Mouse (Mus musculus) forebrain, embryonic 15.5 days (tissue): ENCODE measurements around the gene Prss22. TPM values are rescaled to one million over a fixed set of nuclear protein-coding genes. Genes with fewer than 3 reads are reported as not detected.

Experiments used
- ATAC-seq: fragments of 200-750 bp; cut with Nextera tagmentation; replicated peaks from 2 replicates; pipeline ENCODE4 v1.8.0; 2017; ENCODE audit warnings: mild to moderate bottlenecking, moderate TSS enrichment, moderate library complexity
- H3K27ac ChIP-seq: fragments of 300-500 bp; sonication (generic); replicated peaks from 2 replicates; pipeline ENCODE4 v1.5.1; 2015; ENCODE audit warnings: mild to moderate bottlenecking, inconsistent platforms
- H3K27me3 ChIP-seq: fragments of 300-500 bp; sonication (generic); 2 replicates; pipeline ENCODE4 v1.6.1; 2015; ENCODE audit warnings: inconsistent platforms
- H3K36me3 ChIP-seq: fragments of 300-500 bp; sonication (generic); 2 replicates; pipeline ENCODE4 v1.6.1; 2015; ENCODE audit warnings: mild to moderate bottlenecking, inconsistent platforms
- H3K4me1 ChIP-seq: fragments of 300-500 bp; sonication (generic); 2 replicates; pipeline ENCODE4 v1.6.1; 2015; ENCODE audit warnings: inconsistent platforms
- H3K4me2 ChIP-seq: fragments of 300-500 bp; sonication (generic); replicated peaks from 2 replicates; pipeline ENCODE4 v1.6.1; 2015; ENCODE audit warnings: mild to moderate bottlenecking, inconsistent platforms
- H3K4me3 ChIP-seq: fragments of 300-500 bp; sonication (generic); 2 replicates; pipeline ENCODE4 v1.5.1; 2015; ENCODE audit warnings: mild to moderate bottlenecking, inconsistent platforms
- H3K9ac ChIP-seq: fragments of 300-500 bp; sonication (generic); replicated peaks from 2 replicates; pipeline ENCODE4 v1.6.1; 2015; ENCODE audit warnings: mild to moderate bottlenecking, inconsistent platforms
- H3K9me3 ChIP-seq: fragments of 300-500 bp; sonication (generic); 2 replicates; pipeline ENCODE4 v1.6.1; 2016; ENCODE audit warnings: inconsistent platforms
- WGBS: fragments of 180-500 bp; shearing (Covaris S2); methylation state at CpG from one replicate; pipeline ENCODE4 v1.1.7; 2015; ENCODE audit warnings: mixed read lengths; 5-methylcytosine and 5-hydroxymethylcytosine counted together
- polyA plus RNA-seq: library from polyadenylated mRNA; unstranded; fragments of >200 nt; fragmentation: Nextera tagmentation; extraction: Ambion mirVana; gene quantifications from 2 replicates; pipeline ENCODE4 v1.2.1, GENCODE M21; 2015

The Prss22 gene
- polyA plus RNA-seq, 1 experiment from 2014 or later, result not detected

- H3K9me3 ChIP-seq, result no peaks in the 10 kb centered on the region
- no peak overlapping the region for H3K27ac ChIP-seq
- no peak overlapping the region for H3K4me2 ChIP-seq
- no peaks in the 10 kb centered on the region for H3K27me3 ChIP-seq
- no peaks in the 10 kb centered on the region for H3K36me3 ChIP-seq
- ATAC-seq, result no peak
- H3K4me1 ChIP-seq, result no peaks in the 10 kb centered on the region
- 91% methylated on average over 5 of the region's 5 CpGs for WGBS
- no peak overlapping the region for H3K4me3 ChIP-seq
- no peak overlapping the region for H3K9ac ChIP-seq
Observed at GRCm38 (mm10) chr17:24014433-24014965, 16.6 kb upstream of the Prss22 start.

- Histone ChIP-seq H3K27ac (no peak overlapping the region), H3K9ac (no peak overlapping the region), H3K4me3 (no peak overlapping the region), H3K4me1 (no peaks in the 10 kb centered on the region), H3K27me3 (no peaks in the 10 kb centered on the region), H3K4me2 (no peak overlapping the region), H3K9me3 (no peaks in the 10 kb centered on the region), H3K36me3 (no peaks in the 10 kb centered on the region)
- ATAC-seq, result no peak
- 68% methylated on average over 2 of the region's 2 CpGs for WGBS
Observed at GRCm38 (mm10) chr17:24012921-24013320, 15.0 kb upstream of the Prss22 start.

GRCm38 (mm10) chr17:24009617-24010016, 11.7 kb upstream of the Prss22 start:
- H3K36me3 ChIP-seq, result no peaks in the 10 kb centered on the region
- no peak overlapping the region for H3K4me3 ChIP-seq
- no peak overlapping the region for H3K4me2 ChIP-seq
- no peaks in the 10 kb centered on the region for H3K27me3 ChIP-seq
- no peak overlapping the region for H3K27ac ChIP-seq
- H3K9me3 ChIP-seq, result no peaks in the 10 kb centered on the region
- H3K9ac ChIP-seq, result no peak overlapping the region
- WGBS, result 55% methylated on average over 5 of the region's 5 CpGs
- no peak for ATAC-seq
- H3K4me1 ChIP-seq, result no peaks in the 10 kb centered on the region

GRCm38 (mm10) chr17:24008105-24008504, 10.2 kb upstream of the Prss22 start:
- no peaks in the 10 kb centered on the region for H3K4me1 ChIP-seq
- no peak for ATAC-seq
- no peak overlapping the region for H3K9ac ChIP-seq
- H3K27me3 ChIP-seq, result no peaks in the 10 kb centered on the region
- H3K4me3 ChIP-seq, result no peak overlapping the region
- no peak overlapping the region for H3K4me2 ChIP-seq
- H3K27ac ChIP-seq, result no peak overlapping the region
- H3K9me3 ChIP-seq, result no peaks in the 10 kb centered on the region
- H3K36me3 ChIP-seq, result no peaks in the 10 kb centered on the region
- 69% methylated on average over 4 of the region's 4 CpGs for WGBS

- Histone ChIP-seq H3K27ac (no peak overlapping the region), H3K36me3 (no peaks in the 10 kb centered on the region), H3K4me3 (no peak overlapping the region), H3K9ac (no peak overlapping the region), H3K9me3 (no peaks in the 10 kb centered on the region), H3K27me3 (no peaks in the 10 kb centered on the region), H3K4me1 (no peaks in the 10 kb centered on the region), H3K4me2 (no peak overlapping the region)
- WGBS, result 70% methylated on average over 1 of the region's 1 CpGs
- ATAC-seq, result no peak
Observed at GRCm38 (mm10) chr17:24007391-24007790, 9.5 kb upstream of the Prss22 start.

- Histone ChIP-seq H3K4me2 (no peak overlapping the region), H3K27me3 (no peaks in the 10 kb centered on the region), H3K4me1 (no peaks in the 10 kb centered on the region), H3K27ac (no peak overlapping the region), H3K36me3 (no peaks in the 10 kb centered on the region), H3K9me3 (no peaks in the 10 kb centered on the region), H3K4me3 (no peak overlapping the region), H3K9ac (no peak overlapping the region)
- 36% methylated on average over 2 of the region's 2 CpGs for WGBS
- ATAC-seq, result no peak
Observed at GRCm38 (mm10) chr17:24006930-24007329, 9.0 kb upstream of the Prss22 start.

- H3K36me3 ChIP-seq, result no peaks in the 10 kb centered on the region
- H3K9me3 ChIP-seq, result no peaks in the 10 kb centered on the region
- H3K9ac ChIP-seq, result no peak overlapping the region
- no peak overlapping the region for H3K4me3 ChIP-seq
- H3K4me2 ChIP-seq, result no peak overlapping the region
- no peak overlapping the region for H3K27ac ChIP-seq
- ATAC-seq, result no peak
- no peaks in the 10 kb centered on the region for H3K4me1 ChIP-seq
- H3K27me3 ChIP-seq, result no peaks in the 10 kb centered on the region
- 95% methylated on average over 3 of the region's 3 CpGs for WGBS
Observed at GRCm38 (mm10) chr17:24005049-24005448, 7.1 kb upstream of the Prss22 start.

- Histone ChIP-seq H3K9ac (no peak overlapping the region), H3K4me2 (no peak overlapping the region), H3K4me3 (no peak overlapping the region), H3K4me1 (no peaks in the 10 kb centered on the region), H3K9me3 (no peaks in the 10 kb centered on the region), H3K27ac (no peak overlapping the region), H3K36me3 (no peaks in the 10 kb centered on the region), H3K27me3 (no peaks in the 10 kb centered on the region)
- WGBS, result 93% methylated on average over 14 of the region's 14 CpGs
- ATAC-seq, result no peak
Observed at GRCm38 (mm10) chr17:24004071-24004665, 6.3 kb upstream of the Prss22 start.

GRCm38 (mm10) chr17:24000404-24000803, 2.5 kb upstream of the Prss22 start:
- Histone ChIP-seq H3K36me3 (no peaks in the 10 kb centered on the region), H3K4me1 (no peaks in the 10 kb centered on the region), H3K9ac (no peak overlapping the region), H3K4me2 (no peak overlapping the region), H3K27me3 (no peaks in the 10 kb centered on the region), H3K9me3 (no peaks in the 10 kb centered on the region), H3K27ac (no peak overlapping the region), H3K4me3 (no peak overlapping the region)
- ATAC-seq, result no peak
- WGBS, result 73% methylated on average over 5 of the region's 5 CpGs

- 82% methylated on average over 6 of the region's 6 CpGs for WGBS
Observed at GRCm38 (mm10) chr17:23998383-23998782, 483 bp upstream of the Prss22 start.

GRCm38 (mm10) chr17:23995421-23995820, 2.5 kb downstream of the Prss22 start:
- Histone ChIP-seq H3K9ac (no peak overlapping the region), H3K4me2 (no peak overlapping the region), H3K36me3 (no peaks in the 10 kb centered on the region), H3K4me3 (no peak overlapping the region), H3K27me3 (no peaks in the 10 kb centered on the region), H3K27ac (no peak overlapping the region), H3K4me1 (peaks cover 9% of the 10 kb centered on the region; the same call in 1 of the 2 replicates), H3K9me3 (no peaks in the 10 kb centered on the region)
- 21% methylated on average over 1 of the region's 1 CpGs for WGBS
- ATAC-seq, result no peak

More at GRCm38 (mm10) chr17:23998383-23998782, 483 bp upstream of the Prss22 start:
- Histone ChIP-seq H3K4me1 (peaks cover 4% of the 10 kb centered on the region; the same call in 1 of the 2 replicates), H3K27me3 (no peaks in the 10 kb centered on the region), H3K4me3 (no peak overlapping the region), H3K9ac (no peak overlapping the region), H3K4me2 (no peak overlapping the region), H3K9me3 (no peaks in the 10 kb centered on the region), H3K36me3 (no peaks in the 10 kb centered on the region), H3K27ac (no peak overlapping the region)
- no peak for ATAC-seq

- H3K36me3 ChIP-seq, result no peaks in the 10 kb centered on the region
- H3K4me2 ChIP-seq, result no peak overlapping the region
- H3K4me3 ChIP-seq, result no peak overlapping the region
- H3K4me1 ChIP-seq, result peaks cover 9% of the 10 kb centered on the region; the same call in 1 of the 2 replicates
- no peaks in the 10 kb centered on the region for H3K9me3 ChIP-seq
- H3K27ac ChIP-seq, result no peak overlapping the region
- H3K9ac ChIP-seq, result no peak overlapping the region
- 67% methylated on average over 7 of the region's 7 CpGs for WGBS
- no peaks in the 10 kb centered on the region for H3K27me3 ChIP-seq
- ATAC-seq, result no peak
Observed at GRCm38 (mm10) chr17:23994667-23995066, 3.2 kb downstream of the Prss22 start.
